In the genomic region with DNA sequence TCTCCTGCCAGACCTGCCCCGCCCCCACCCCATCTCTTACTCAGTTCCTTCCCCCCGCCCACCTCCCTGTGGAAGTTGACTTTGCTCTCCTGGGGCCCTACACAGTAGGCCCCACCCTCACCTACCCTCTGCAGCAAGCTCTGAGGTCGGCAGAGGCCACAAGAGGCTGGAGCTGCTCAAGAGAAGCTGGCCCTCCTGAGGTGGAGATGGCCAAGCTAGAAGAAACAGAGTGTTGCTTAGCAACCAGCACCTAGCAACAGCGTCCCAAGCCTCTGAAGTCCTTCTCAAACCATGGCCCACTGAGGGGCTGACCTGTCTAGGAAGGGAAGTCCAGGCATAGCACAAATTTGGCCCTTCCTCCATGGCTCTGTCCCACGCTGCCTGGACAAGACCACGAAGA, we compare ENCODE assay signal across 12 mouse cellular contexts. TPM values are rescaled to one million over a fixed set of nuclear protein-coding genes. Genes with fewer than 3 reads are reported as not detected.
DNase-seq lines count a peak whose midpoint lies in the region; ATAC-seq lines count a peak whose summit lies in the region.
"Had no signal": no experiment of that assay in that cellular context is flagged by ENCODE, and none has a peak within 500 bp of the region (broad histone marks: within the 10 kb centered on the region; RNA-seq: fewer than 3 reads in every experiment).

Gene Ppp1r32, minus strand, starts transcription at position 226 of the 400 bp plus-strand sequence.

- H3K4me2 ChIP-seq in neural tube, embryonic 15.5 days, result no peak within 1 kb of the TSS
- no peak within 1 kb of the TSS for H3K4me2 ChIP-seq in hindbrain, embryonic 12.5 days (replicated peaks)
- H3K4me2 ChIP-seq in midbrain, embryonic 11.5 days, result no peak within 1 kb of the TSS
- no peak within 1 kb of the TSS for H3K4me2 ChIP-seq in liver, embryonic 11.5 days

- no peak within 1 kb of the TSS for H3K4me3 ChIP-seq in neural tube, embryonic 15.5 days (replicated peaks)
- no peak within 1 kb of the TSS for H3K4me3 ChIP-seq in hindbrain, embryonic 12.5 days
- H3K4me3 ChIP-seq in midbrain, embryonic 11.5 days (ENCODE audit: low read depth, low read length), result no peak within 1 kb of the TSS
- H3K4me3 ChIP-seq in liver, embryonic 11.5 days (ENCODE audit: low read depth, low read length), result no peak within 1 kb of the TSS

- 36% methylated on average over 6 of the region's 6 CpGs for WGBS in neural tube, embryonic 15.5 days
- 22% methylated on average over 6 of the region's 6 CpGs for WGBS in hindbrain, embryonic 12.5 days
- 26% methylated on average over 6 of the region's 6 CpGs for WGBS in midbrain, embryonic 11.5 days
- 35% methylated on average over 6 of the region's 6 CpGs for WGBS in liver, embryonic 11.5 days

- H3K9ac ChIP-seq in neural tube, embryonic 15.5 days (replicated peaks), result no peak within 1 kb of the TSS
- H3K9ac ChIP-seq in hindbrain, embryonic 12.5 days, result no peak within 1 kb of the TSS
- no peak within 1 kb of the TSS for H3K9ac ChIP-seq in midbrain, embryonic 11.5 days (ENCODE audit: low read length)
- no peak within 1 kb of the TSS for H3K9ac ChIP-seq in liver, embryonic 11.5 days (ENCODE audit: low read depth, low read length)

- H3K27me3 ChIP-seq in neural tube, embryonic 15.5 days (replicated peaks), result peaks cover 13% of the 10 kb centered on the region; the same call in 1 of the 2 replicates
- H3K27me3 ChIP-seq in hindbrain, embryonic 12.5 days, result no peaks in the 10 kb centered on the region
- no peaks in the 10 kb centered on the region for H3K27me3 ChIP-seq in midbrain, embryonic 11.5 days (ENCODE audit: control insufficient read depth, insufficient read depth, low read length)
- peaks cover 5% of the 10 kb centered on the region for H3K27me3 ChIP-seq in liver, embryonic 11.5 days (replicated peaks; ENCODE audit: control insufficient read depth, insufficient read depth, low read length)

- H3K27ac ChIP-seq in neural tube, embryonic 15.5 days (replicated peaks), result no peak within 1 kb of the TSS
- H3K27ac ChIP-seq in hindbrain, embryonic 12.5 days, result no peak within 1 kb of the TSS
- H3K27ac ChIP-seq in midbrain, embryonic 11.5 days (ENCODE audit: low read depth, low read length), result no peak within 1 kb of the TSS
- no peak within 1 kb of the TSS for H3K27ac ChIP-seq in liver, embryonic 11.5 days (ENCODE audit: low read depth, low read length)
- H3K27ac ChIP-seq: macrophage had no signal

- peak; percentile 52 for DNase-seq in neural tube, embryonic 10.5 days (ENCODE audit: extremely low spot score, low spot score)
- peak; percentile 94 for DNase-seq in midbrain, embryonic 11.5 days (ENCODE audit: low spot score, missing footprints)
- DNase-seq in thymus, adult 18-20 months, result no peak
- no peak for DNase-seq in urinary bladder, postnatal 36 days (ENCODE audit: low spot score in 2 of 2)
- no peak for DNase-seq in liver, embryonic 11.5 days (ENCODE audit: low spot score)
- DNase-seq: gastrocnemius, postnatal 10 days; right cerebral cortex, postnatal 25 days had no signal

- no peak for ATAC-seq in neural tube, embryonic 15.5 days (ENCODE audit: low FRiP score)
- 0 out of 2 replicates have a peak, but pooled peaks have one; percentile 17 for ATAC-seq in hindbrain, embryonic 12.5 days (ENCODE audit: low FRiP score)
- peak; percentile 82 for ATAC-seq in midbrain, embryonic 11.5 days (ENCODE audit: low FRiP score)
- ATAC-seq in granulocyte monocyte progenitor cell, adult 5-6 weeks (replicated peaks; ENCODE audit: poor library complexity, severe bottlenecking), result no peak
- no peak for ATAC-seq in liver, embryonic 11.5 days (replicated peaks; ENCODE audit: low FRiP score)

- no peaks in the 10 kb centered on the region for H3K9me3 ChIP-seq in neural tube, embryonic 15.5 days (replicated peaks)
- H3K9me3 ChIP-seq in hindbrain, embryonic 12.5 days (replicated peaks), result no peaks in the 10 kb centered on the region
- no peaks in the 10 kb centered on the region for H3K9me3 ChIP-seq in midbrain, embryonic 11.5 days (ENCODE audit: control insufficient read depth, low read length)
- no peaks in the 10 kb centered on the region for H3K9me3 ChIP-seq in liver, embryonic 11.5 days (ENCODE audit: control insufficient read depth, low read length)
- H3K9me3 ChIP-seq: G1E had no signal

- H3K36me3 ChIP-seq in neural tube, embryonic 15.5 days, result no peaks in the 10 kb centered on the region
- H3K36me3 ChIP-seq in hindbrain, embryonic 12.5 days, result no peaks in the 10 kb centered on the region
- no peaks in the 10 kb centered on the region for H3K36me3 ChIP-seq in midbrain, embryonic 11.5 days (ENCODE audit: control insufficient read depth, insufficient read depth, low read length)
- H3K36me3 ChIP-seq in liver, embryonic 11.5 days (ENCODE audit: control insufficient read depth, insufficient read depth, low read length), result no peaks in the 10 kb centered on the region
- H3K36me3 ChIP-seq: G1E had no signal

- H3K4me1 ChIP-seq in neural tube, embryonic 15.5 days, result peaks cover 11% of the 10 kb centered on the region
- H3K4me1 ChIP-seq in hindbrain, embryonic 12.5 days, result peaks cover 9% of the 10 kb centered on the region
- peaks cover 9% of the 10 kb centered on the region for H3K4me1 ChIP-seq in midbrain, embryonic 11.5 days (ENCODE audit: control insufficient read depth, insufficient read depth, low read length)
- no peaks in the 10 kb centered on the region for H3K4me1 ChIP-seq in liver, embryonic 11.5 days (replicated peaks; ENCODE audit: control insufficient read depth, insufficient read depth, low read length)

RNA-seq across cellular contexts. Expression of gene Ppp1r32, which starts in this region (rescaled TPM):
- polyA plus RNA-seq in neural tube, embryonic 15.5 days (2015; fragmentation: Nextera tagmentation; extraction: Ambion mirVana), result 0.79 and 1.2 TPM in 2 replicates
- polyA plus RNA-seq in hindbrain, embryonic 12.5 days (2016; fragmentation: Nextera tagmentation; extraction: Ambion mirVana), result 1.1 and 2.0 TPM in 2 replicates
- polyA plus RNA-seq in midbrain, embryonic 11.5 days (2014; fragmentation: Nextera tagmentation; extraction: Ambion mirVana), result 0.21 and 0.48 TPM in 2 replicates
- 1.2 TPM in 1 of 2 replicates, not detected in the other for total RNA-seq in granulocyte monocyte progenitor cell, adult 5-6 weeks (2014; fragmentation: Nextera tagmentation)
- total RNA-seq in granulocyte monocyte progenitor cell, adult 5-6 weeks (2017), result not detected in 2 replicates
- polyA plus RNA-seq in liver, embryonic 11.5 days (2014; fragmentation: Nextera tagmentation; extraction: Ambion mirVana), result 0.12 TPM in 1 of 2 replicates, not detected in the other
- polyA plus RNA-seq: macrophage had no signal

Comparison
In these comparisons a context has a peak if more than half of its experiments do, and no peak if none do; other contexts are left out.
1. Peak in DNase-seq and ATAC-seq in midbrain, embryonic 11.5 days; RNA of the gene not detected or under 1 TPM.